Mouse (Mus musculus) erythroblast, embryonic 14.5 days (primary cell): ENCODE results near the gene Mog.

Source experiments
- GATA1 ChIP-seq: IDR thresholded peaks from 2 replicates; pipeline ENCODE4 v1.6.1; 2012; ENCODE audit warnings: low read length, inconsistent platforms, mixed read lengths
- TAL1 ChIP-seq: IDR thresholded peaks from 3 replicates; pipeline ENCODE4 v1.6.1; 2012; ENCODE audit warnings: low read length, inconsistent platforms, mixed read lengths

DNA sequence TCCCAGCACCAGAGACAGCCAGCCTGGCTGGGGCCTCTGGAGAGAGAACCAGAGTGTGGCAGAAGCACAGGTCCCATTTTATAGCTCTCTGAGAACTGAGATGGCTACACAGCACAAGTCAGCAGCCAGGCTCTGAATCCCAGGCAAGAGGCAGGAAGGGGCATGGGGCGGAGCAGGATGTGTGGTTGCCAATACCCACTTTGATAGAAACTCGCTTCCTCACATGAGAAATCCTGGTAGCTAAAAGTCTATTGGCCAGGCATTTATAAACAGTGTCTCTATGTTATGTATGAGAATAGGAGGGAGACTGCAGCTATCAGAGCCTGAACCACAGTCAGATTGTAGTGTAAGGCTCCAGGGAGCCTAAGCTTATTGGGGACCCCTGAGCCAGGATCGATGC is 50.4 kb downstream of the Mog start:
- TF ChIP-seq GATA1 (no peak), TAL1 (no peak)
